Mouse (Mus musculus): ENCODE measurements around the gene Ppp2r5c.

Ppp2r5c gene

DNA sequence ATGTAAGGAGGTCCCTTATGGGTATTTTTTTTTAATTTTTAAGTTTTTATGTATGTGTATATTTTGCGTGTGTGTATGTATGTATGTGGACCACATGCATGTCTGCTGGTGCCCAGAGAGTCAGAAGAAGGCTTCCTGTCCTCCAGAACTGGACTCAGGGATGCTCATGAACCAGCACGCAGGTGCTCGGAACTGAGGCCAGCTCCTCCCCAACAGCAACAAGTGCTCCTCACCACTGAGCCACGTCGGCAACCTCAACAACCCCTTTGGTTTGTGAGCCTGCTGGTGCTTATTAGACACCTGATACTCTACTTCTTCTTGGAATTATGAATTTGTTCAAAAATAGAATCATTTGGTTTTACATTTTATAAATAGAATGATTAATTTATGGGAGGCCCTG is 39.9 kb downstream of the Ppp2r5c start:
- DNase-seq (ENCODE audit: low read depth, low spot score): no peak

DNA sequence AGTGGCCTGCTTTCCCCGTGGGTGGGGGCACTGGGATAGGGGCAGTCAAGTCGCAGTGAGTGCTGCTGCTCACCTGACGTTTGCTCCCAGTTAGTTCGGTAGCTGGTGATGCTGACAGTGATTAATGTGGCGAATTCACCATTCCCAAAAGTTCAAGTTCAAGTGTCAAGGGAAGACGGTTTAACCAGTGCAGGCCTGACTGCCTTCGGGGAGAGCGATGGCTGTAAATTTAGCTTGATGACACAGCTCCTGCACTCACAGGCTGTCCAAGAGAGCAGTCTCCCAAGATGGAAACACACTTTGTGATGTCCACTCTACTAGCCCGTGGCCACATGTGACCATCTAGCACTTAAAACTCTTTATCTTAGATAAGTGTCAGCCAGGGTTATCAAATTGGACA is 41.1 kb downstream of the Ppp2r5c start:
- DNase-seq (ENCODE audit: low read depth, low spot score): no peak

DNA sequence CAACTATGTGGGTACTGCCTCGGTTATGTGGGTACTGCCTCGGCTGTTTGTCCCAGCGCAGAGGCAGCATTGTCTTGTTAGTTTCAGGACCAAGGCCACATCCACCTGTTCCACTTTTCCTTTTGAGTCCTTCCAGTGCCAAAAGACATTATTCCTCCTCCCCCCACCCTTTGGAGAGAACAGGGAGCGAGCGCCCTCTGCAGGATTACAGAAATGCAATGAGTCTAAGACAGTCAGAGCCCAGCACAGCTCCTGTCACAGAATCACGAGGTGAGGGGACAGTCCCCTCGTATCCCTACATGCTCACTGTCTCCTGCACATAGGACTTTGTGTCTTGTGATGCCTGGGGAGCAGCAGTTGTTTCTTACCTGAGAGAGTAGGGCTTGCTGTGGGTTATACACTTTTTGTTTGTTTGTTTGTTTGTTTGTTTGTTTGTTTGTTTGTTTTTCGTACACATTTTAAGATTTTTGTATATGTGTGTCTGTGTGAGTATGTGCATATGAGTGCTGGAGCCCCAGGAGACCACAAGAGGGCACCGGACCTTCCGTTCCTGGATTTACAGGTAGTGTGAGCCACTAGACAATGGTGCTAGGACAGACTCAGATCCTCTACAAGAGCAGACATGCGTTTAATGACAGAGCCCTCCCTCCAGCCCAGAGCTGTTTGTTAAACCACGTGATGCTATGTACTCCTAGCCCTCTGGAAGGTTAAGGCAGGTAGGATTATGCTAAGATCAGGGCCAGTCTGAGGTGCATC is 43.2 kb downstream of the Ppp2r5c start:
- DNase-seq (ENCODE audit: low read depth, low spot score): no peak

DNA sequence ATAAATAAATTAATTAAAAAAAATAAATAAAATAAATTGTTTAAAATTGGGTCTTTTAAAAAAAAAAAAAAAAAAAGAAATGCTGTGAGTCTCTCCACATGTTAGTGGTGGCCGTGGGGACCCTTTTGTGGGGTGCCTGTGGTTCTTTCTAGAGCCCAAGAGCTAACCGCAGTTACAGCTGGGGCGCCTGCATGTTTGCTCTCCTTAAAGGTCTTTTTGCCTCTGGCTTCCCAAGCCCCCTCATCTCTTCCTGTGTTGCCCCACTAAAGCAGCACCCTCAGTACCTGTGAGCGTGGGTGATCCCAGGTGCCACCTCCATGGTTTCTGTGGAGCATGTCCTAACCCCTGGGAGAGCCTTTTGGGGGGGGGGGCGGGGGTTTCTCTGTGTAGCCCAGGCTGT is 45.5 kb downstream of the Ppp2r5c start:
- DNase-seq (ENCODE audit: low read depth, low spot score): no peak

DNA sequence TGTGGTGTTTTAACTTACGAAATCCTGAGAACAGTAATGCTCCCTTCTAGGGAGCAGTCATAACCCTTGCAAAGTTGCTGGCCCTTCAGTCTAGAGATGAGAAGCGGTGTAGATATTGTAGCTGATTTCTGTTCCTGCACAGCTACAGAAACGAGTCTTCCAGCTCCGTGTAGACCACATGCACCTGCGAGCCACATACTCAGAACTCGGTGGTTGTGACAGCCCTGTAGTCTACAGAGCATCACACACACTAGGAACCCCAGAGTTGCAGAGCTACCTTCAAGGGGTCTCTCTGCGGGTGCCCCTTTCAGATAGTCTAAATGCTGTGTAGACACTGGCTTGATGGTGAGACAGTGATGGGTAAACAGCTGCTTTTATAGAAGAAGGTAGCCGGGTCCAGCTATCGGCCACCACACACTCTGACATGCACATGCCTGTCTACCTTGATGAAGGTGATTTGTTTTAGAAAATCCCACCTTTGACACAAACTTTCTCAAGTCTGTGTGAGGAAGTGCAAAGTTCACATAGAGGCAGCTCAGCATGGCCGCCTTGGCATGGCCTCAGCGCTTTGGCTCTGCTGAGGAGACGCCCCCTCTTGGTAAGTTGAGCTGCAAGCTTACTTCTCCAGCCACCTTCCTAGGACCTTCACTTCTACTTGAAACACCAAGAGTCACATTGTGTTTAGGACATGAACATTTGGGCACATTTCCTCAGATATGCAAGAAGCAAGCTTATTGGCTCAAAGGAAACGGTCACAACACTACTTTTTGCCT is 46.9 kb downstream of the Ppp2r5c start:
- DNase-seq (ENCODE audit: low read depth, low spot score): no peak

DNA sequence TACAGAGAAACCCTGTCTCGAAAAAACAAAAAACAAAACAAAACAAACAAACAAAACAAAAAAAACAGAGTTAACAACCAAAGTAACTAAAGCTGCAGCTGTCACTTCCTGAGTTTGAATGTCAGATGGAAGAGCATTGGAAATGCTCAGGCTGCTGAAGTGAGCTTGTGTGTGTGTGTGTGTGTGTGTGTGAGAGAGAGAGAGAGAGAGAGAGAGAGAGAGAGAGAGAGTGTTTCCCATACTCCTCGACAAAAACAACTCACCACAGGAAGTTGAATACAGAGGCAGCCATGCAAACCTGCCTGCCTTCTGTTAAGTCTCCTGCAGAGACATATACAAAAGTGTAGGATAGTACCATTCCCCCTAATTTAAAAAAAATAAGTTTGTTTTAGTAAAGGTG is 47.9 kb downstream of the Ppp2r5c start:
- no peak for DNase-seq (ENCODE audit: low read depth, low spot score)

- DNase-seq (ENCODE audit: low read depth, low spot score): no peak
These were observed 48.3 kb downstream of the Ppp2r5c start for GRCm38 (mm10) chr12:110495260-110495659.

DNA sequence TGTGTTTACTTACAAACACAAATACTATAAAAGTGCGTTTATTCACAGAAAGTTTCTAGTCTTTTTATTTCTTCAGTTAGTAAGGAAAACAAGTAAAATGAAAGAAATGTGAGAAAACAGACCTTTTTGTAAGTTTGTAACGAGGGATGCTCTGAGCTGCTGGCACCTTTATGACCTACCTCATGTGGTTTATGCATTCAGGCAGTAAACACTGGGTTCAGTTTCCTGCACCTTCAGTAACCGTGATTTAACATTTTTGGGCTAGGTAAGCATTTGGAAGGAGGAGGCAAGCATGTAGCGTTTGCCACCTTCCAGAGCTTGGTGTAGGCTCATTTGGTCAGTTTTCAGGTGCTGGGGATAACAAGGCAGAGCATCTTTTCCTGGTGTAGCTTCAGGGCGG is 49.1 kb downstream of the Ppp2r5c start:
- no peak for DNase-seq (ENCODE audit: low read depth, low spot score)

DNA sequence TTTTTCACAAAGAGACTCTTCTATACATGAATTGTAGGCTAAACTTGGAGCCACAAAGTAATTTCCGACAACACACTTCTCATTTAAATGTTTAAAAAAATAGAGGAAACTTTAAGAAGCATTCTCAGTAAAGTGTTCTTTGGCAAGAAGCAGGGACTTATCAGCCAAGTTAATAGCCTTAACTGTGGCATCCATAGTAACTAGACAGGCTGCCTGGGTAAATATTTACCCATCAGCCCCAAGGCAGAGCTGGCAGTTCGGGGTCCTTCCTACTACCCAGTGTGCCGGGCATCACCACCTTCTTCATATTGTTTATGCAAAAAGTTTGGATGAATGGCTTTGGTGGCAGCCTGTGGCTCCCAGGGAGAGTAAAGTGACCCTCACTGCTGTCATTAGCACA is 50.1 kb downstream of the Ppp2r5c start:
- no peak for DNase-seq (ENCODE audit: low read depth, low spot score)

DNA sequence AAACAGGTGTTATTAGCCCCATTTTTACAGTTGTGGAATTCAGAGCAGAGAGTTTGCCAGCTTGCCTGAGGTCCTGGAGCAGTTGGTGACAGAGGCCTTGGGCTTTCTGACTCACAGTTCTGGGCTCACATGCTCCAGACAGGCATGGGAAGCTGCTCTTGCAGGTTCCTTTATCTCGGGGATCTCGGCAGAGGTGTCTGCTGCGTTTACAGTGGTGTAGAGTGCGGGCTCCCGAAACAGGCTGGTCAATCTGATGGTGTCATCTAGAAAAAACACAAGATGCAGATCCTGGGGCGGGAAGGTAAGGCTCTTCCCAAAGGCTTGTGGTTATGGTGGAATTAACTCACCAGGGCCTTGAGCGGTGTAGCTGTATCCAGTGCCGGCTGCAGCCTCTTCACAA is 50.6 kb downstream of the Ppp2r5c start:
- no peak for DNase-seq (ENCODE audit: low read depth, low spot score)

- no peak for DNase-seq (ENCODE audit: low read depth, low spot score)
These were observed 51.6 kb downstream of the Ppp2r5c start for GRCm38 (mm10) chr12:110498283-110499224.

DNA sequence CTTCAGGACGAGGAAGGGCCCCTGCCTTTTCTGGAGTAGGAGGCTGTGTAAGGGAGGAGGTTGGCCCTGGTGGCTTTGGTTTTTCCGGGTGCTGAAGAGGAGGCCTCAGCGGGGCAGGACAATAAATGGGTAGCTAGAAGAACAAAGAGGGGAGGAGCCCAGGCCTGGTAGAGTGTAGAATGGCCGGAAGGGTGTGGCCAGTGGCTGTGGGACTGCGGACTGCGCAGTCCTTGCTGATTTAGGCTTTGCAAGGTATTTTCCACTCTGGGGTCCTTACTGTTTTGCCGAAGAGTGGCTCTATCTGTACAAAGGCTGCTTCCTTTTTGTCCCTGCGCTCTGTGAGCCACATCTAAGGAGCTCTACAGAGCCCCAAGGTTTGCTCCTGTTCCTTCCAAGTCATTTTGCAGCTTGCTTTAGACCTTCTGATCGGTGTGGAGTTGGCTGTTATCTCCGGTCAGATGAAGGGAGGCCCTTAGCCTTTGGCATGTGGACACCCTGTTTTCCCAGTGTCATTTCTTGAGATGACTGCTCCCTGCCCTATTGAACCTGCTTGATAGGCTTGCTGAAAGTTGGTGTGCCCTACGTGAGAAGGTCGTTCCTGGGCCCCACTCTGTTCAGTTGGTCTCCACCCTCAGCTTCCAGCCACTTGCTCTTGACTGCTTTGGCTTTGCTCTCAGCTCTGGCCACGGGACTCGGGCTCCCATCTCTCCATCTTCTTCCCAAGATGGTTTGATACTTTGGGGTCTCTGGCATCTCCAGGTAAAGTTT is 52.5 kb downstream of the Ppp2r5c start:
- DNase-seq (ENCODE audit: low read depth, low spot score): no peak

- DNase-seq (ENCODE audit: low read depth, low spot score): no peak
These were observed 53.2 kb downstream of the Ppp2r5c start for GRCm38 (mm10) chr12:110500095-110500494.

- peak; percentile 30 for DNase-seq (ENCODE audit: low read depth, low spot score)
These were observed 56.7 kb downstream of the Ppp2r5c start for GRCm38 (mm10) chr12:110503406-110504144.

GRCm38 (mm10) chr12:110504145-110504490 is 57.2 kb downstream of the Ppp2r5c start:
- DNase-seq (ENCODE audit: low read depth, low spot score): no peak

GRCm38 (mm10) chr12:110504793-110505192 is 57.9 kb downstream of the Ppp2r5c start:
- no peak for DNase-seq (ENCODE audit: low read depth, low spot score)

- DNase-seq (ENCODE audit: low read depth, low spot score): no peak
These were observed 59.1 kb downstream of the Ppp2r5c start for GRCm38 (mm10) chr12:110506046-110506445.

- DNase-seq (ENCODE audit: low read depth, low spot score): no peak
These were observed 60.9 kb downstream of the Ppp2r5c start for GRCm38 (mm10) chr12:110507714-110508297.

DNA sequence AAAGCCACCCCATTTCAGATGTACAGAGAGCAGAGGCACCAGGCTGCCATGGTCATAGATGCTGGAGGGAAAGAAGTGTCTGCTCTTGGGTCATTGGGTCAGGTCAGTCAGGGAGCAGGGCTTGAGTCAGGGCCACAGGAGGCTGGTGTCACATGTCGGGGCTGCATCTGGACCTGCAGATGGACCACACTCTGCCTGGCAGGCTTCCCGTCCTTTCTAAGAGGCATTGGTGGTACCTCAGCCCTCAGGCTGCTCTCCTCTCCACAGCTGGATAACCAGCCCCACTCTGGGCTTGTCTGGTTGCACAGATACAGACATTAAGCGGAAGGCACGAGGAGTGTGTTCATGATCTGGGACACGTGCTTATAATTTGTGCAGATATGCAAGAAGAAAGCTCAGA is 61.8 kb downstream of the Ppp2r5c start:
- peak; percentile 27 for DNase-seq (ENCODE audit: low read depth, low spot score)

DNA sequence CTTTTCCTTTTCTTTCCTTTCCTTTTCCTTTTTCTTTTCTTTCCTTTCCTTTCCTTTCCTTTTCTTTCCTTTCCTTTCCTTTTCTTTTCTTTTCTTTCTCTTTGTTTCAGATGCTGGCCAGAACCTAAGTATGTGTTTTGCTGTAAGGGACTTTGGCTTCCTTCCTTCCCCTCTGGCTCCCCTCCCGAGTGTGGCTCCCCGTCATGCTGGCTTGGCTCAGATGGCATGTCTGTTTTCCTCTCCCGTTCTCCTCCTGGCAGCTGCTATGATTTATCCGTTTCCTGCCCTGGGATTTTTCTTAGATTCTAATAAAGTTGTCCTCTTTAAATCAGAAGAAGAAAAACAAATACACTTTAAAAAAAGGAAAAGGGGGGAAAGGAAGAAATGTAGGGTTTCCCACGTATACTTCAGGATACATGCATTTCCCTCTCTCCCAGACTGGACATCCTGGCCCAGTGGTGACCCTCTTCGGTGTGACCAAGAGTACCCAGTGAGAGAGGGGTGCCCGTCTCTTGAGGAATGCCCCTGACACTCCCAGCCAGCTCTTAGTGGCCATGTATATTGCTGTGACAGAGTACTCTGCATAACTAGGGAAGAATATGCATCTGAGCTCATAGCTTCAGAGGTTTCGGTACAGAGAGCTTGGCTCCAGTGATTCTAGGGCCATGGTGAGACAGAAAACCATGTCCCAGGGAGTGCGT is 63.4 kb downstream of the Ppp2r5c start:
- DNase-seq (ENCODE audit: low read depth, low spot score): peak; percentile 67

All from 3T3-L1 (cell line).